Mouse (Mus musculus) left cerebral cortex, postnatal 14 days (tissue): ENCODE measurements around the gene Sds. TPM values are rescaled to one million over a fixed set of nuclear protein-coding genes. Genes with fewer than 3 reads are reported as not detected.

Experiments used
- DNase-seq, 2 experiments: peaks; one replicate each; pipeline ENCODE4 v3.0.0; 2021 to 2022; ENCODE audit warnings: low spot score in 2 of 2, mixed read lengths in 1 of 2
- intact Hi-C: fragments of 180-260 bp; cut with DNase I; formaldehyde crosslinking; loops from one replicate; pipeline ENCODE4 v1.15.1; 2025
- long read RNA-seq, 2 experiments: library from polyadenylated mRNA; stranded (forward); transcript quantifications; one replicate each; pipeline ENCODE4 v2.0.0; 2021
- total RNA-seq, 2 experiments: library from RNA; stranded (reverse); gene quantifications; 2 replicates each; pipeline ENCODE4 v1.2.3; 2021

The Sds gene
- not detected for total RNA-seq
- long read RNA-seq, experiment 1, partial matches to known transcripts, result 0 of 1 reads
- long read RNA-seq, experiment 1, other reads (novel, unspliced or antisense), result 0 of 1 reads
- long read RNA-seq, experiment 2, result 0 reads

- intact Hi-C loops, result no loop called here
- DNase-seq, result no peak
Observed at GRCm38 (mm10) chr5:120476296-120476695, at the start of gene Sds. Gene Sds, plus strand, starts transcription at chr5:120476526.

- DNase-seq, result no peak
- intact Hi-C loops, result no loop called here
Observed at GRCm38 (mm10) chr5:120426572-120426971, 49.8 kb upstream of the Sds start.

GRCm38 (mm10) chr5:120427451-120427938 lies 48.8 kb upstream of the Sds start:
- intact Hi-C loops, result no loop called here
- no peak for DNase-seq

DNA sequence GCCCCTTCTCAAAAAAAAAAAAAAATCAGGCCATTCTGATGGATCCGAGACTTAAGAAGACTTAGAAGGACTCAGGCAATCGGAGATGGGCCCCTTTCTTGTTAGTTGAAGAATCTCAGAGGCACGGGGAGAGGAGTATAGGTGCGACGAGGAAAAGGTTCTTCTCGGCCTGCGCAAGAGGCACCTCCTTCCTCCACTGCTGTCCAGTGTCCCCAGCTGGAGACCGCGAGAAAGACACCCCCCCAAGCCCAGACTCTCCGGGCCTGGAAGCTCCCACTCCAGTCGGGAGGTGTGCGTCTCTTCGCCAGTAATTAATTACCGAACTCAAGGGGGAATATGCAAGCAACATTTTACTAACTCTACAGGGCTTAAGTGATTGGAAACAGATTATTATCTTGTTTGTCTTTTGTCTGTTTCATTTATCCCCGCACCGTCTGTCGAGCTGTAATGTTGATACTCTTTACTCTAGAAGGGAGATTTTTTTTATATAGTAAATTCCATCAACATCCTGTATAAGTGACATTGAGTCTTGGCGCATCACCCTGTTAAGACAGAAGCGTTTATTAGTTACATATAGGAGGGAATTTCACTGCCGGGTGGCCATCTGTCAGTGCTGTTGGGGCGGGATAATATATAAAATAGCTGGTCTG lies 48.0 kb upstream of the Sds start:
- intact Hi-C loops, result no loop called here
- DNase-seq, result no peak

GRCm38 (mm10) chr5:120428990-120429389 lies 47.3 kb upstream of the Sds start:
- intact Hi-C loops, result no loop called here
- DNase-seq, result no peak

GRCm38 (mm10) chr5:120429692-120430091 lies 46.6 kb upstream of the Sds start:
- intact Hi-C loops, result loop anchor here (5.0 to 10.0 kb wide), 2 partner anchors 625 to 757 kb away; partner anchors contain the start of gene Tbx3
- no peak for DNase-seq

DNA sequence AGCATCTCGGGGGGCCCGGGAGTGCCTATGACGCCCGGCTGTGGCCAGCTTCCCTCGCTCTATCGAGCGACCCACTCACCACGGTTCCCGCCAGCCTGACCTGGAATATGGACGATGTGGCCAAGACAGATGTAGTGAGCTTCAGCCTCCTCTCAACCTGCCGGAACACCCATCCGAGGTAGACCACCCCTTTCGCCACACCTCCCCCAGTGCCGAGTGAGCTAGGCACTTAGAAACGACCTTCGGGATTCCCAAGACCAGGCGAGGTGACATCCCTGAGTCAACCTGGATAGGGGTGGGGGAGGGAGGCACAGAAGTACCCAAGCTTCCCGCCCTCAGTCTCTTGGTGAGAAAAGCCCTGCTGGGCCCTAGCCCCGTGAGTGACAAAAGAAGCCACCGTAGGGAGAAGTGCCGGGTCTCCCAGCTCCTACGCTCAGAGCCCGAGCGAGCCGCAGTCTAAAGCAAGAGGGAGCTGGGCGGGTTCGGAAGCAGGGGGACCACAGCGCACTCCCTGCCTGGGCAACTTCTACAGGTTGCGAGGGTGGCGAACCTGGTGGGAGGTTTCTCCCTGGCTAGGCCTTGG lies 45.2 kb upstream of the Sds start:
- intact Hi-C loops, result loop anchor here (5.0 to 10.0 kb wide), 2 partner anchors 626 to 759 kb away; partner anchors contain the start of gene Tbx3
- no peak for DNase-seq

GRCm38 (mm10) chr5:120431649-120432485 lies 44.5 kb upstream of the Sds start, which contains the start of gene Lhx5:
Gene Lhx5, plus strand, starts transcription at chr5:120431699.
- peak; percentile 45 to 49 for DNase-seq
- intact Hi-C loops, result loop anchor here (5.0 to 10.0 kb wide), 2 partner anchors 627 to 760 kb away; partner anchors contain the start of gene Tbx3

DNA sequence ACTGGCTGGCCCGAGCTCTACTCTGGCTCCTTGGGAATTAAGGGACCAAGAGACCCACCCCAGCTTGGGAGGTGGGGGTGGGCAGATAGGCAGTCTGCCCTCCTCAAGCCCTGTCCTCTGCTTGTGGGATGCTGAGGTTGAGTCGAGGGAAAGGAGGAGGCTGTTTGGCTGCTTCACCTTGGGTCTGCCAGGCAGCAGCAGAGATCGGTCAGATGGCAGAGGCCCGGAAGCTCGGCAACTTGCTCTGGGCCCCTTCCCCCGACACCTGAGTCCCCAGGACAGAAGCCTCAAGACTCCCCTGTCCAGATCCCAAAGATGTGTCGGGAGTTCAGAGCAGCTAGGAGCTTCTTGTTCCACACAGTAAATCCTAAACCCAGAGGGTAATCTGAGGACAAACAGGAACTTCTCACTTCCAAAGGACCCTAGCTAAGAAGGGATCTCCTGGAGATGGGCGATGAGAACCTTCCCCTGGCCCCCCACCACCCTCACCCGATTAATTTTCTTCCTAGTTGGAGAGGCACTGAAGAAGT lies 43.8 kb upstream of the Sds start:
- intact Hi-C loops, result loop anchor here (5.0 to 10.0 kb wide), 2 partner anchors 628 to 760 kb away; partner anchors contain the start of gene Tbx3
- DNase-seq, result no peak

GRCm38 (mm10) chr5:120433135-120433760 lies 43.1 kb upstream of the Sds start:
- DNase-seq, result no peak
- intact Hi-C loops, result loop anchor here (5.0 to 10.0 kb wide), 2 partner anchors 628 to 761 kb away; partner anchors contain the start of gene Tbx3

DNA sequence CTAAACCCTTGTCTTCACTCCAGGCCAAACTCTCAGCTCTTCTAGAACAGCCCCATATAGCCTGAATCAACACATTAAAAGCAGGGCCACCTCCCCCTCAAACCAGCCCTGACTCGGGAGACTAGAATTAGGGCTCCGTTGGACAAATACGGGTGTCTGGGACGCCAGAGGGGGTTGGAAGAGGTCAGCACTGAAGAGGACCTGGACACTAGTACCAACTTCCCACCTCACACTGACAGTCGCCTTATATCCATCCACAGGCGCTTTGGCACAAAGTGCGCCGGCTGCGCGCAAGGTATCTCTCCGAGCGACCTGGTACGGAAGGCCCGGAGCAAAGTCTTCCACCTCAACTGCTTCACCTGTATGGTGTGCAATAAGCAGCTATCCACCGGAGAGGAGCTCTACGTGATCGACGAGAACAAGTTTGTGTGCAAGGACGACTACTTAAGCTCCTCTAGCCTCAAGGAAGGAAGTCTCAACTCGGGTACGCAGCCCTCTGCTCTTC lies 42.0 kb upstream of the Sds start:
- intact Hi-C loops, result loop anchor here (5.0 to 10.0 kb wide), 2 partner anchors 629 to 762 kb away; partner anchors contain the start of gene Tbx3
- DNase-seq, result no peak

GRCm38 (mm10) chr5:120435006-120435681 lies 41.2 kb upstream of the Sds start:
- no peak for DNase-seq
- intact Hi-C loops, result loop anchor here (5.0 to 10.0 kb wide), 2 partner anchors 598 to 630 kb away; no protein-coding TSS in a partner anchor

DNA sequence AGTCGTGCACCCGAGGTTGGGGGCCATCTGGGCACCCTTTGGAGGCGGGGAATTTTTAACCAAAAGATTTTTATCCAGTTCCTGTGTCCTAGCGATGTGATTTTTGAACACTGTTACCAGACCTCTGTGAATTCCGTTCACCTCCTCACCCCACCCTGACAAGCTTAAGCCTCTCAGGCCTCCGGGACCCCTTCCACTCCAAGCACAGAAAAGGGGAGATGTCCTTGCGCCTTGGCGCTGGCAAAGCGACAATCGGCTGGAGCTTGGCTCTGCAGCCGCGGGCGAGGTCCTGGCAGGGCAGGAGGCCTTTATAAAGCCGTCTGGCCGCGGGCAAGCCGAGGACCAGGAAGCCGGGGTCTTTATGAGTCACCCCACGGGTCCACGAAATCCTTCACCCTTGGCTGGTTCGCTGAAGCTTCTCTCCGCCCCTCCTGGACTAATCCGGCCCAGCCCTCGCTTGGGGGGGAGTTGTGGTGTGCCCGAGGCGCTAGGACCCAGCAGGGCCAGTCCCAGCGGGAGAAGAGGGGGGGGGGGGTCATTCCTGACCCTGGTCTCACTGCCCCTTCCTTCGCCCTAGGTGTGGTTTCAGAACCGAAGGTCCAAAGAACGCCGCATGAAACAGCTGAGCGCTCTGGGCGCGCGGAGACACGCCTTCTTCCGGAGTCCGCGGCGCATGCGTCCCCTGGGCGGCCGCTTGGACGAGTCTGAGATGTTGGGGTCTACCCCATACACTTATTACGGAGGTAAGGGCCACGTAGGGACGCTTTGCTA lies 40.4 kb upstream of the Sds start:
- intact Hi-C loops, result loop anchor here (5.0 to 10.0 kb wide), 2 partner anchors 599 to 631 kb away; no protein-coding TSS in a partner anchor

GRCm38 (mm10) chr5:120436885-120437495 lies 39.3 kb upstream of the Sds start:
- DNase-seq, result no peak
- intact Hi-C loops, result loop anchor here (5.0 to 10.0 kb wide), 2 partner anchors 600 to 632 kb away; no protein-coding TSS in a partner anchor

More for the DNA sequence above, 40.4 kb upstream of the Sds start:
- no peak for DNase-seq

DNA sequence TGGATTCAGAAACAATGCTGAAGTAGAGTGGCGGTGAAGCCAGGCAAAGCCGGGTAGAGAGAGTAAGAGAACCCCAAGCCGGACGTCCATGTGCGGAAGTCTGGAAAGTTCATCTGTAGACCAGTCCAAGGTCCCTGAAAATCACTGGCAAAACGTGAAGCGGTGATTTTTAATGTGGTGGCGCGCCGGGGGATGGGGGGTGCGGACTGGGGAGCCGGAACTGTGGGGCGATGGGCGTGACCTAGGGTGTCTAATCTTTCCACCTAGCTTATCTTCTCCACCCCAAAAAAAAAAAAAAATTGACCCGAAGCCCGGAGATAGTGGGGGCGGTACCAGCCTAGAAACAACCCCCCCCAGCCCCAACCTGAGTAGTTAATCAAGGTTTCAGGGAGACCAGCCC lies 38.8 kb upstream of the Sds start:
- DNase-seq, result no peak
- intact Hi-C loops, result loop anchor here (5.0 to 10.0 kb wide), 2 partner anchors 600 to 633 kb away; no protein-coding TSS in a partner anchor

DNA sequence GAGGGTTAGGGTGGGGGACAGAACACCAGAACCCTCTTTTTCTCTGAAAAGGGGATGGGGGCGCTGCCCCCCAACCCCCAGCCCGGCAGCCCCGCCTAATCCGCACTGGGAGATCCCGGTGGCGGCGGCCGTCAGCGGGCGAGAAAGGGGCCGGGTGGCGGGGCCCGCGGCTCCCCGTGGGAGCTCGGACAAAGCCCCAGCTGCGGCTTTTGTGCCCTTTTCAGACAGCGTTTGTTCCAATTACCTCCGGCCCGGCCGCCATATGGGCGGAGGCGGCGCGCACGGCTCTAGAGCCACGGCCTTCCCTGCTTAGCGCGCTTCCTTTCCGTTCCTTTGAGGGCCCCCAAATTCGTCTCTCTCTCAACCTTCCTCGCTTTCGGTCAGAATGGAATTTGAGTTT lies 38.3 kb upstream of the Sds start:
- DNase-seq, result no peak
- intact Hi-C loops, result loop anchor here (5.0 to 10.0 kb wide), 2 partner anchors 601 to 633 kb away; no protein-coding TSS in a partner anchor
